Mouse (Mus musculus) urinary bladder, postnatal 36 days (tissue): Measurements from ENCODE around the gene Krtap31-2.

Source experiments
- DNase-seq, 2 experiments: peaks; one replicate each; pipeline ENCODE4 v3.0.0; 2022; ENCODE audit warnings: low spot score in 2 of 2, mixed read lengths in 1 of 2

Krtap31-2 gene

GRCm38 (mm10) chr11:99935991-99936390 lies at the start of gene Krtap31-2:
Krtap31-2 (plus strand) TSS chr11:99936291.
- DNase-seq, result no peak

- no peak for DNase-seq
Measured at GRCm38 (mm10) chr11:99907620-99908019, 28.5 kb upstream of the Krtap31-2 start, which contains the start of gene Krtap31-1. Krtap31-1 (plus strand) TSS chr11:99907920.

- DNase-seq, result no peak
Measured at GRCm38 (mm10) chr11:99914451-99914850, 21.6 kb upstream of the Krtap31-2 start, which contains the start of gene Gm11565. Gm11565 (plus strand) TSS chr11:99914751.

- DNase-seq, result no peak
Measured at GRCm38 (mm10) chr11:99937751-99938264, 1.7 kb downstream of the Krtap31-2 start.

- no peak for DNase-seq
Measured at GRCm38 (mm10) chr11:99948175-99948574, 12.1 kb downstream of the Krtap31-2 start, which contains the start of gene Krtap9-5. Krtap9-5 (plus strand) TSS chr11:99948475.

GRCm38 (mm10) chr11:99964213-99964612 lies 28.1 kb downstream of the Krtap31-2 start:
- no peak for DNase-seq

- no peak for DNase-seq
Measured at GRCm38 (mm10) chr11:99965961-99966360, 29.9 kb downstream of the Krtap31-2 start.

- DNase-seq, result no peak
Measured at GRCm38 (mm10) chr11:99978953-99979352, 42.9 kb downstream of the Krtap31-2 start, which contains the start of gene Krtap29-1. Krtap29-1 (minus strand) TSS chr11:99979053.

GRCm38 (mm10) chr11:99982731-99983130 lies 46.6 kb downstream of the Krtap31-2 start:
- no peak for DNase-seq

GRCm38 (mm10) chr11:99983442-99983841 lies 47.4 kb downstream of the Krtap31-2 start:
- no peak for DNase-seq

- no peak for DNase-seq
Measured at GRCm38 (mm10) chr11:99985291-99986092, 49.4 kb downstream of the Krtap31-2 start.

GRCm38 (mm10) chr11:99986180-99986647 lies 50.1 kb downstream of the Krtap31-2 start, which contains the start of gene Krtap16-1:
Krtap16-1 (minus strand) TSS chr11:99986597.
- DNase-seq, result no peak
